In genomic region chr3:131524779-131525178, GRCm38 (mm10) we compare ENCODE assay signal across 8 mouse cellular contexts. TPM values are rescaled to one million over a fixed set of nuclear protein-coding genes. Genes with fewer than 3 reads are reported as not detected.
A peak's percentile ranks its signal among the peaks of the same experiment; 100 is the strongest.
DNase-seq lines count a peak whose midpoint lies in the region; ATAC-seq and TF ChIP-seq lines count a peak whose summit lies in the region.

No protein-coding gene starts in this region.

- DNase-seq in kidney, adult 18-20 months = peak; percentile 55
- DNase-seq in kidney, adult 11 months = no peak
- peak; percentile 49 for DNase-seq in R1 (ENCODE audit: low read depth, low spot score)
- DNase-seq in cerebellum, postnatal 14 days = peak; percentile 58 to 65
- peak; percentile 51 for DNase-seq in liver, postnatal 0 days
- peak; percentile 13 for DNase-seq in right cerebral cortex, postnatal 25 days
- no peak for DNase-seq in natural killer cell, adult 2 months (ENCODE audit: low spot score in 2 of 2)

- H3K4me3 ChIP-seq in liver, postnatal 0 days (ENCODE audit: low read depth, low read length) = no peak overlapping the region

- WGBS in liver, postnatal 0 days (ENCODE audit: insufficient replicate concordance) = 20% methylated on average over 11 of the region's 11 CpGs

- H3K9me3 ChIP-seq in liver, postnatal 0 days (ENCODE audit: low read length) = no peaks in the 10 kb centered on the region

- H3K27ac ChIP-seq in liver, postnatal 0 days (ENCODE audit: low read depth) = no peak overlapping the region

- no peak for TF ChIP-seq EP300 in liver, postnatal 0 days (IDR thresholded peaks at IDR 0.05; ENCODE audit: low read depth)

- no peak overlapping the region for H3K9ac ChIP-seq in liver, postnatal 0 days (replicated peaks)

- ATAC-seq in hematopoietic stem cell, adult 5-6 weeks (replicated peaks in 1 of 2; ENCODE audit: insufficient read depth in 1 of 2, low FRiP score in 2 of 2, low TSS enrichment in 1 of 2, low read depth in 1 of 2, poor library complexity in 2 of 2, severe bottlenecking in 2 of 2) = peak; percentile 36 to 46; a peak in 1 of 4 replicates
- no peak for ATAC-seq in liver, postnatal 0 days

- no peaks in the 10 kb centered on the region for H3K36me3 ChIP-seq in liver, postnatal 0 days (replicated peaks; ENCODE audit: insufficient read depth, low read length)

- no peaks in the 10 kb centered on the region for H3K27me3 ChIP-seq in liver, postnatal 0 days (ENCODE audit: insufficient read depth, low read length)

- H3K4me2 ChIP-seq in liver, postnatal 0 days (ENCODE audit: low read depth, low read length) = no peak overlapping the region

- peak; percentile 64 for TF ChIP-seq CTCF in liver, postnatal 0 days (IDR thresholded peaks at IDR 0.05; ENCODE audit: low read depth)

- H3K4me1 ChIP-seq in liver, postnatal 0 days (ENCODE audit: insufficient read depth) = no peaks in the 10 kb centered on the region

RNA-seq across cellular contexts. Expression of gene Sgms2, which starts 33.6 kb away (rescaled TPM):
- 1.3 and 8.7 TPM in 2 replicates for total RNA-seq in hematopoietic stem cell, adult 5-6 weeks (2017)
- polyA plus RNA-seq in liver, postnatal 0 days (2015; fragmentation: Nextera tagmentation; extraction: Ambion mirVana) = 9.2 and 12.5 TPM in 2 replicates

RNA-seq across cellular contexts. Expression of gene Papss1, which starts 39.8 kb away (rescaled TPM):
- total RNA-seq in hematopoietic stem cell, adult 5-6 weeks (2017) = 37.1 and 37.3 TPM in 2 replicates
- polyA plus RNA-seq in liver, postnatal 0 days (2015; fragmentation: Nextera tagmentation; extraction: Ambion mirVana) = 5.6 and 6.0 TPM in 2 replicates

Comparison
In these comparisons a context has a peak if more than half of its experiments do, and no peak if none do; other contexts are left out.
1. DNase-seq: peak in kidney, adult 18-20 months (single experiment), R1 (single experiment), cerebellum, postnatal 14 days (2 of 2), liver, postnatal 0 days (single experiment) and right cerebral cortex, postnatal 25 days (single experiment); none in kidney, adult 11 months (single experiment) and natural killer cell, adult 2 months (0 of 2).